Mouse (Mus musculus): ENCODE results near the gene Umps.

GRCm38 (mm10) chr16:33989106-33989505 lies 22.3 kb upstream of the Umps start:
- no peak for TF ChIP-seq POLR2A (IDR thresholded peaks at IDR 0.05; ENCODE audit: low read depth, low read length)
- no peak for TF ChIP-seq CTCF (IDR thresholded peaks at IDR 0.05; ENCODE audit: extremely low read depth, insufficient read depth, insufficient read length, insufficient replicate concordance)

All from spleen, adult 2 months (tissue).